Mouse (Mus musculus): ENCODE measurements around the gene Gpx1. TPM values are rescaled to one million over a fixed set of nuclear protein-coding genes. Genes with fewer than 3 reads are reported as not detected.
A peak's percentile ranks its signal among the peaks of the same experiment; 100 is the strongest.

The Gpx1 gene
- 888 and 899 TPM in 2 replicates for polyA plus RNA-seq (2014; fragmentation: Nextera tagmentation; extraction: Ambion mirVana)

- no peaks in the 10 kb centered on the region for H3K9me3 ChIP-seq (replicated peaks; ENCODE audit: control insufficient read depth, low read length)
- peak within 1 kb of the TSS; percentile 57 for H3K27ac ChIP-seq (replicated peaks; ENCODE audit: low read depth, low read length)
- DNase-seq (ENCODE audit: low spot score) (peak; percentile 96), ATAC-seq (replicated peaks; ENCODE audit: insufficient number of reproducible peaks, low FRiP score, low TSS enrichment, low read depth) (peak; percentile 97)
- H3K9ac ChIP-seq (replicated peaks; ENCODE audit: low read length), result peak within 1 kb of the TSS; percentile 82
- H3K36me3 ChIP-seq (replicated peaks; ENCODE audit: control insufficient read depth, insufficient read depth, low read depth, low read length), result peaks cover 4% of the 10 kb centered on the region
- H3K27me3 ChIP-seq (ENCODE audit: control insufficient read depth, insufficient read depth, low read length), result no peaks in the 10 kb centered on the region
- H3K4me2 ChIP-seq (ENCODE audit: low read depth, low read length), result peak within 1 kb of the TSS; percentile 59
- no peaks in the 10 kb centered on the region for H3K4me1 ChIP-seq (ENCODE audit: control insufficient read depth, insufficient read depth, low read length)
- H3K4me3 ChIP-seq (ENCODE audit: low read depth, low read length), result peak within 1 kb of the TSS; percentile 70
- WGBS, result under 1% methylated on average over 49 of the region's 49 CpGs
Measured at GRCm38 (mm10) chr9:108338886-108339781, at the start of gene Gpx1. TSS of gene Gpx1 (plus strand) at chr9:108338903.

GRCm38 (mm10) chr9:108289347-108289746 lies 49.4 kb upstream of the Gpx1 start:
- ATAC-seq (replicated peaks; ENCODE audit: insufficient number of reproducible peaks, low FRiP score, low TSS enrichment, low read depth), result no peak

GRCm38 (mm10) chr9:108290016-108290750 lies 48.5 kb upstream of the Gpx1 start, which contains the start of gene Nicn1:
TSS of gene Nicn1 (plus strand) at chr9:108290429.
- Histone ChIP-seq H3K9me3 (replicated peaks; ENCODE audit: control insufficient read depth, low read length) (no peaks in the 10 kb centered on the region), H3K4me1 (ENCODE audit: control insufficient read depth, insufficient read depth, low read length) (no peaks in the 10 kb centered on the region; the same call in 1 of the 2 replicates), H3K27me3 (ENCODE audit: control insufficient read depth, insufficient read depth, low read length) (no peaks in the 10 kb centered on the region), H3K36me3 (replicated peaks; ENCODE audit: control insufficient read depth, insufficient read depth, low read depth, low read length) (no peaks in the 10 kb centered on the region; the same call in 1 of the 2 replicates), H3K9ac (replicated peaks; ENCODE audit: low read length) (peak within 1 kb of the TSS; percentile 70), H3K4me2 (ENCODE audit: low read depth, low read length) (peak within 1 kb of the TSS; percentile 50), H3K27ac (replicated peaks; ENCODE audit: low read depth, low read length) (peak within 1 kb of the TSS; percentile 48; the same call in 1 of the 2 replicates), H3K4me3 (ENCODE audit: low read depth, low read length) (peak within 1 kb of the TSS; percentile 51)
- under 1% methylated on average over 32 of the region's 32 CpGs for WGBS
- DNase-seq (ENCODE audit: low spot score) (peak; percentile 97), ATAC-seq (replicated peaks; ENCODE audit: insufficient number of reproducible peaks, low FRiP score, low TSS enrichment, low read depth) (peak; percentile 94)

More at GRCm38 (mm10) chr9:108289347-108289746, 49.4 kb upstream of the Gpx1 start:
- Histone ChIP-seq H3K27ac (replicated peaks; ENCODE audit: low read depth, low read length) (no peak overlapping the region), H3K36me3 (replicated peaks; ENCODE audit: control insufficient read depth, insufficient read depth, low read depth, low read length) (no peaks in the 10 kb centered on the region), H3K27me3 (ENCODE audit: control insufficient read depth, insufficient read depth, low read length) (no peaks in the 10 kb centered on the region), H3K4me3 (ENCODE audit: low read depth, low read length) (no peak overlapping the region), H3K4me2 (ENCODE audit: low read depth, low read length) (peak overlapping the region; percentile 24), H3K4me1 (ENCODE audit: control insufficient read depth, insufficient read depth, low read length) (no peaks in the 10 kb centered on the region; the same call in 1 of the 2 replicates), H3K9ac (replicated peaks; ENCODE audit: low read length) (peak overlapping the region; percentile 70; the same call in 1 of the 2 replicates), H3K9me3 (replicated peaks; ENCODE audit: control insufficient read depth, low read length) (no peaks in the 10 kb centered on the region)
- 67% methylated on average over 2 of the region's 2 CpGs for WGBS
- no peak for DNase-seq (ENCODE audit: low spot score)

- Histone ChIP-seq H3K4me2 (ENCODE audit: low read depth, low read length) (peak overlapping the region; percentile 50), H3K36me3 (replicated peaks; ENCODE audit: control insufficient read depth, insufficient read depth, low read depth, low read length) (no peaks in the 10 kb centered on the region; the same call in 1 of the 2 replicates), H3K27me3 (ENCODE audit: control insufficient read depth, insufficient read depth, low read length) (no peaks in the 10 kb centered on the region), H3K9ac (replicated peaks; ENCODE audit: low read length) (peak overlapping the region; percentile 39), H3K4me1 (ENCODE audit: control insufficient read depth, insufficient read depth, low read length) (no peaks in the 10 kb centered on the region; the same call in 1 of the 2 replicates), H3K4me3 (ENCODE audit: low read depth, low read length) (peak overlapping the region; percentile 51), H3K27ac (replicated peaks; ENCODE audit: low read depth, low read length) (no peak overlapping the region), H3K9me3 (replicated peaks; ENCODE audit: control insufficient read depth, low read length) (no peaks in the 10 kb centered on the region)
- ATAC-seq (replicated peaks; ENCODE audit: insufficient number of reproducible peaks, low FRiP score, low TSS enrichment, low read depth) (no peak), DNase-seq (ENCODE audit: low spot score) (no peak)
- 44% methylated on average over 6 of the region's 6 CpGs for WGBS
Measured at GRCm38 (mm10) chr9:108290773-108291172, 47.9 kb upstream of the Gpx1 start.

- DNase-seq (ENCODE audit: low spot score) (peak; percentile 77), ATAC-seq (replicated peaks; ENCODE audit: insufficient number of reproducible peaks, low FRiP score, low TSS enrichment, low read depth) (peak; percentile 81)
- Histone ChIP-seq H3K4me3 (ENCODE audit: low read depth, low read length) (peak within 1 kb of the TSS; percentile 27), H3K9me3 (replicated peaks; ENCODE audit: control insufficient read depth, low read length) (no peaks in the 10 kb centered on the region), H3K36me3 (replicated peaks; ENCODE audit: control insufficient read depth, insufficient read depth, low read depth, low read length) (no peaks in the 10 kb centered on the region; the same call in 1 of the 2 replicates), H3K27me3 (ENCODE audit: control insufficient read depth, insufficient read depth, low read length) (no peaks in the 10 kb centered on the region), H3K27ac (replicated peaks; ENCODE audit: low read depth, low read length) (0 out of 2 replicates have a peak within 1 kb of the TSS, but pooled peaks have one; percentile 28), H3K4me1 (ENCODE audit: control insufficient read depth, insufficient read depth, low read length) (0 out of 2 replicates have a peak, but pooled peaks cover 4% of the 10 kb centered on the region), H3K9ac (replicated peaks; ENCODE audit: low read length) (peak within 1 kb of the TSS; percentile 63), H3K4me2 (ENCODE audit: low read depth, low read length) (peak within 1 kb of the TSS; percentile 47)
- WGBS, result 17% methylated on average over 18 of the region's 18 CpGs
Measured at GRCm38 (mm10) chr9:108296453-108297355, 42.0 kb upstream of the Gpx1 start, which contains the start of gene Amt. TSS of gene Amt (plus strand) at chr9:108296853.

GRCm38 (mm10) chr9:108301853-108302252 lies 36.9 kb upstream of the Gpx1 start:
- Histone ChIP-seq H3K27ac (replicated peaks; ENCODE audit: low read depth, low read length) (no peak overlapping the region), H3K4me2 (ENCODE audit: low read depth, low read length) (no peak overlapping the region), H3K4me1 (ENCODE audit: control insufficient read depth, insufficient read depth, low read length) (0 out of 2 replicates have a peak, but pooled peaks cover under 1% of the 10 kb centered on the region), H3K9ac (replicated peaks; ENCODE audit: low read length) (no peak overlapping the region), H3K27me3 (ENCODE audit: control insufficient read depth, insufficient read depth, low read length) (no peaks in the 10 kb centered on the region), H3K9me3 (replicated peaks; ENCODE audit: control insufficient read depth, low read length) (no peaks in the 10 kb centered on the region), H3K36me3 (replicated peaks; ENCODE audit: control insufficient read depth, insufficient read depth, low read depth, low read length) (no peaks in the 10 kb centered on the region), H3K4me3 (ENCODE audit: low read depth, low read length) (no peak overlapping the region)
- DNase-seq (ENCODE audit: low spot score) (no peak), ATAC-seq (replicated peaks; ENCODE audit: insufficient number of reproducible peaks, low FRiP score, low TSS enrichment, low read depth) (no peak)
- 84% methylated on average over 3 of the region's 3 CpGs for WGBS

GRCm38 (mm10) chr9:108304716-108305115 lies 34.0 kb upstream of the Gpx1 start:
- Histone ChIP-seq H3K9ac (replicated peaks; ENCODE audit: low read length) (no peak overlapping the region; the same call in 1 of the 2 replicates), H3K27ac (replicated peaks; ENCODE audit: low read depth, low read length) (no peak overlapping the region), H3K4me3 (ENCODE audit: low read depth, low read length) (no peak overlapping the region), H3K4me2 (ENCODE audit: low read depth, low read length) (no peak overlapping the region), H3K36me3 (replicated peaks; ENCODE audit: control insufficient read depth, insufficient read depth, low read depth, low read length) (no peaks in the 10 kb centered on the region), H3K27me3 (ENCODE audit: control insufficient read depth, insufficient read depth, low read length) (no peaks in the 10 kb centered on the region), H3K9me3 (replicated peaks; ENCODE audit: control insufficient read depth, low read length) (no peaks in the 10 kb centered on the region), H3K4me1 (ENCODE audit: control insufficient read depth, insufficient read depth, low read length) (no peaks in the 10 kb centered on the region)
- DNase-seq (ENCODE audit: low spot score), result no peak
- no peak for ATAC-seq (replicated peaks; ENCODE audit: insufficient number of reproducible peaks, low FRiP score, low TSS enrichment, low read depth)
- 82% methylated on average over 4 of the region's 4 CpGs for WGBS

Data from embryonic facial prominence, embryonic 11.5 days (tissue).